Mouse (Mus musculus) urinary bladder, postnatal 36 days (tissue): ENCODE measurements around the gene Tle4.
"Not testable (repeated sequence)": the region's sequence is repeated elsewhere in the genome, so short reads cannot be mapped to it uniquely, and the experiment has no call there.

Experiments
- DNase-seq, 2 experiments: peaks; one replicate each; pipeline ENCODE4 v3.0.0; 2022; ENCODE audit warnings: low spot score in 2 of 2, mixed read lengths in 1 of 2

The Tle4 gene

GRCm38 (mm10) chr19:14597917-14598689, at the start of gene Tle4:
Gene Tle4, minus strand, starts transcription at chr19:14598051.
- peak; percentile 100 for DNase-seq

- DNase-seq: no peak
These were observed 47.8 kb upstream of the Tle4 start for GRCm38 (mm10) chr19:14645666-14646065.

- DNase-seq: no peak
These were observed 46.9 kb upstream of the Tle4 start for GRCm38 (mm10) chr19:14644756-14645155.

- DNase-seq: not testable (repeated sequence)
These were observed 45.2 kb upstream of the Tle4 start for GRCm38 (mm10) chr19:14643091-14643490.

- no peak for DNase-seq
These were observed 44.8 kb upstream of the Tle4 start for GRCm38 (mm10) chr19:14642663-14643062.

- no peak for DNase-seq
These were observed 37.5 kb upstream of the Tle4 start for GRCm38 (mm10) chr19:14635213-14635928.

GRCm38 (mm10) chr19:14623355-14623754, 25.5 kb upstream of the Tle4 start:
- DNase-seq: no peak

- no peak for DNase-seq
These were observed 22.7 kb upstream of the Tle4 start for GRCm38 (mm10) chr19:14620534-14620933.

- DNase-seq: no peak
These were observed 22.0 kb upstream of the Tle4 start for GRCm38 (mm10) chr19:14619814-14620213.

GRCm38 (mm10) chr19:14614816-14615215, 17.0 kb upstream of the Tle4 start:
- DNase-seq: no peak

- DNase-seq: no peak
These were observed 12.9 kb upstream of the Tle4 start for GRCm38 (mm10) chr19:14610542-14611317.

- no peak for DNase-seq
These were observed 3.0 kb upstream of the Tle4 start for GRCm38 (mm10) chr19:14600841-14601240.

GRCm38 (mm10) chr19:14600354-14600753, 2.5 kb upstream of the Tle4 start:
- no peak for DNase-seq

GRCm38 (mm10) chr19:14599851-14600251, 2.0 kb upstream of the Tle4 start:
- DNase-seq: no peak

- DNase-seq: no peak
These were observed 938 bp upstream of the Tle4 start for GRCm38 (mm10) chr19:14598690-14599288.

- DNase-seq: peak; percentile 26 to 57
These were observed 622 bp downstream of the Tle4 start for GRCm38 (mm10) chr19:14596941-14597916.

- DNase-seq: no peak
These were observed 1.4 kb downstream of the Tle4 start for GRCm38 (mm10) chr19:14596358-14596940.

- no peak for DNase-seq
These were observed 2.4 kb downstream of the Tle4 start for GRCm38 (mm10) chr19:14595390-14595997.

GRCm38 (mm10) chr19:14594537-14594936, 3.3 kb downstream of the Tle4 start:
- DNase-seq: no peak
